Mouse (Mus musculus) G1E (cell line): Measurements from ENCODE around the gene Rab43.
A peak's percentile ranks its signal among the peaks of the same experiment; 100 is the strongest.

Source experiments
- CTCF ChIP-seq: IDR thresholded peaks from 2 replicates; pipeline ENCODE4 v1.5.1; 2012; ENCODE audit warnings: low read depth, low read length, inconsistent platforms, mixed read lengths
- GATA1 ChIP-seq: IDR thresholded peaks from 2 replicates; pipeline ENCODE4 v1.6.1; 2012; ENCODE audit warnings: borderline replicate concordance, low read length, inconsistent platforms, mixed read lengths
- POLR2AphosphoS5 ChIP-seq: IDR thresholded peaks from 2 replicates; pipeline ENCODE4 v1.6.1; 2012; ENCODE audit warnings: low read depth, low read length, inconsistent platforms; ENCODE audit not compliant: insufficient replicate concordance

GRCm38 (mm10) chr6:87839797-87840341, 27.9 kb upstream of the Rab43 start:
- TF ChIP-seq CTCF (no peak), POLR2AphosphoS5 (peak; percentile 85; the same call in 1 of the 2 replicates), GATA1 (no peak)
